ENCODE assay signal across 20 mouse cellular contexts in the genomic region with DNA sequence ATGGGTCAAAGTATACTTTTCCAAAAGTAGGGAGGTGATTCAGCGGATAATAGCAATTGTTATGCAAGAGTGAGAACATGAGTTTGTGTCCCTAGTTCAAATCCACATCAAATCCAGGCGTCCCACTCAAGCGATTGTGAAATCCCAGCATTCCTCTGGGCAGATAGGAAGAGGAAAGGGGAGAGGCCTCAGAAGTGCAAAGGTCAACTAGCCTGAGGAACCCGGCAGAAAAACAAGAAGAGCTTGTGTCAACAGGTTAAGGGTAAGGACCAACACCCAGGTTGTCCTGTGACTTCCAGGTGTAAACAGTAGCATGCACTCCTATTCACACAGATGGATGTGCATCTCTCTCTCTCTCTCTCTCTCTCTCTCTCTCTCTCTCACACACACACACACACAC.
"Had no signal": no experiment of that assay in that cellular context is flagged by ENCODE, and none has a peak within 500 bp of the region (broad histone marks: within the 10 kb centered on the region; RNA-seq: fewer than 3 reads in every experiment).

No protein-coding gene starts in this region.

- H3K4me3 ChIP-seq: kidney, embryonic 15.5 days; left cerebral cortex, adult 2 months; limb, embryonic 10.5 days; limb, embryonic 13.5 days; liver, embryonic 13.5 days; midbrain, embryonic 12.5 days; midbrain, embryonic 15.5 days; myocyte; neural tube, embryonic 13.5 days had no signal

- H3K36me3 ChIP-seq: kidney, embryonic 15.5 days; limb, embryonic 10.5 days; limb, embryonic 13.5 days; liver, embryonic 13.5 days; midbrain, embryonic 12.5 days; midbrain, embryonic 15.5 days; neural tube, embryonic 13.5 days had no signal

- ATAC-seq: lung, postnatal 0 days; midbrain, embryonic 15.5 days had no signal

- H3K27me3 ChIP-seq: midbrain, embryonic 15.5 days had no signal

- H3K9ac ChIP-seq: kidney, embryonic 15.5 days; limb, embryonic 13.5 days; liver, embryonic 13.5 days; lung, embryonic 14.5 days; midbrain, embryonic 12.5 days; midbrain, embryonic 15.5 days; neural tube, embryonic 13.5 days had no signal

- H3K4me2 ChIP-seq: kidney, embryonic 15.5 days; limb, embryonic 13.5 days; liver, embryonic 13.5 days; lung, embryonic 14.5 days; midbrain, embryonic 12.5 days; midbrain, embryonic 15.5 days; neural tube, embryonic 13.5 days had no signal

- DNase-seq: kidney, adult 2 months; kidney, postnatal 36 days; layer of hippocampus, postnatal 36 days; liver; liver, embryonic 13.5 days; retina, postnatal 1 day; right cerebral cortex, postnatal 25 days; thymus, adult 18-20 months; thymus, postnatal 36 days had no signal

- H3K27ac ChIP-seq: kidney, embryonic 15.5 days; left cerebral cortex, adult 2 months; limb, embryonic 13.5 days; liver, embryonic 13.5 days; macrophage; midbrain, embryonic 12.5 days; midbrain, embryonic 15.5 days; neural tube, embryonic 13.5 days had no signal

- H3K9me3 ChIP-seq: kidney, embryonic 15.5 days; limb, embryonic 10.5 days; limb, embryonic 13.5 days; liver, embryonic 13.5 days; midbrain, embryonic 12.5 days; midbrain, embryonic 15.5 days; neural tube, embryonic 13.5 days had no signal
